Mouse (Mus musculus) cerebellum, postnatal 14 days (tissue): Measurements from ENCODE around the gene Olfr985.
A peak's percentile ranks its signal among the peaks of the same experiment; 100 is the strongest.

ENCODE experiments used
- DNase-seq, 2 experiments: peaks; one replicate each; pipeline ENCODE4 v3.0.0; 2021; ENCODE audit warnings: mixed read lengths in 2 of 2

Gene Olfr985

GRCm38 (mm10) chr9:40130084-40130483, at the start of gene Olfr985:
Olfr985 (minus strand) TSS chr9:40130184.
- no peak for DNase-seq

GRCm38 (mm10) chr9:40177017-40177416, 47.0 kb upstream of the Olfr985 start:
- no peak for DNase-seq

- DNase-seq: peak; percentile 17 to 44
Observed at GRCm38 (mm10) chr9:40166446-40166845, 36.5 kb upstream of the Olfr985 start.

- DNase-seq: no peak
Observed at GRCm38 (mm10) chr9:40155118-40155644, 25.2 kb upstream of the Olfr985 start.

GRCm38 (mm10) chr9:40141544-40141943, 11.6 kb upstream of the Olfr985 start:
- no peak for DNase-seq

GRCm38 (mm10) chr9:40139484-40139883, 9.5 kb upstream of the Olfr985 start:
- no peak for DNase-seq

- peak; percentile 24 for DNase-seq
Observed at GRCm38 (mm10) chr9:40136987-40137688, 7.2 kb upstream of the Olfr985 start.

DNA sequence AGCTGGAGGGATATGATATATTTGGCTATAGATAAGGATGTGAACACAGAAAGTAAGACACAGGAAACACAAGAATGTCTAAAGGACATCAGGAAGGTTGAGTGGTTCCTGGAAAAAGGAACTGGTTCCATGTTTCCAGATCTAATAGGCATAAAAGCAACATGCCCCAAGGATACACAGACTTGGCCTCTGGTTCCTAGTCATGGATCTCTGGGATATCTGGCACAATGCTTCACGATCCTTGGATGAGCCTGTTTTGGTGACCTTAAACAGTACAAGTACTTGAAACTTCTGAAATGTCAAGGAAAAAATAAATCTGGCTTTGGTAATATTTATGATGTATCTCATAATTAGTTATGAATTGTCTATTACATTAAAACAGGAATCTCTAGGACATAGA, 572 bp upstream of the Olfr985 start:
- no peak for DNase-seq

GRCm38 (mm10) chr9:40117287-40117659, 12.7 kb downstream of the Olfr985 start:
- no peak for DNase-seq

- DNase-seq: no peak
Observed at GRCm38 (mm10) chr9:40116645-40117286, 13.2 kb downstream of the Olfr985 start.

- no peak for DNase-seq
Observed at GRCm38 (mm10) chr9:40114106-40114505, 15.9 kb downstream of the Olfr985 start, which contains the start of gene Olfr984. Olfr984 (minus strand) TSS chr9:40114206.

- no peak for DNase-seq
Observed at GRCm38 (mm10) chr9:40094769-40095168, 35.2 kb downstream of the Olfr985 start.

DNA sequence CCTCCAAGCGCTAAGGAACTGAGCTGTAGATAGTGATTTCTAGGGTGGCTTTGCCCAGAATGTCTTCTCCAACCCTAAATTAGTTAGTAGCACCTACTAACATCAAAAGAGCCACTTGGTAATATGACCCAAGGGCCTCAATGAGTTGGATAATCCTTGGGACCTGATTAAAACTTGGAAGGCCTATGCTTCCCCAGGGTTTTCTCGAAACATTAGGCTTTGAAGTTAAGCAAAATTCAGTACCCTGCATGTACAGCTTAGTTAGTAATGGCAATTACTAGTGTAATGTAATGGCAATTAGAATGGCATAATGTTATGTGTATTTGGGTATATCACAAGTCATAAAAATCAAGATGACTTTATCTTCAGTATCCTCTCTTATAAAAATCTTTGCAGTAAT, 36.5 kb downstream of the Olfr985 start, which contains the start of gene Olfr983:
Gene Olfr983 (minus strand): TSS at position 101 of the 400 bp plus-strand sequence.
- DNase-seq: no peak
